Mouse (Mus musculus): ENCODE results near the gene Prdm16. TPM values are rescaled to one million over a fixed set of nuclear protein-coding genes. Genes with fewer than 3 reads are reported as not detected.

The Prdm16 gene
- total RNA-seq, 1 experiment, result 3.1 TPM

DNA sequence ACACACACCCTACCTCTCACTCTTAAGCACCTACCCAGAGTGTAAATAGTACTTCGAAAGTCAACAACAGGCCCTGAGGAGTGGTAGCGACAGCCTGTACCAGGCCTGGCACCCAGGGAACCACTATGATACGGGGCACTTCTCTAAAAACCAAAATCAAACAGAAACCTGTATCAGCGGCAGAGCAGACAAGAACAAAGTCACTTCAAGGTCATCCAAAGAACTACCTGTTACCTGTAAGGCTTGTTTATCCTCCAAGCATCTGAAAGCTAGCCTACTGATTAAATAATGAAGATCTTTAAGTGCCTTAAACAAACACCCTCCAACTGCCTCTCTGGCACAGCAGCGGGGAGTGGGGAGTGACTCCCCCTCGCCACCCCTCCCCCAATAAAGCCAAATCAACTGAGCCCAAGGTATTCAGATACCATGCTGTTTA, 110.3 kb downstream of the Prdm16 start:
- in situ Hi-C loops (cut with MboI; ENCODE audit: low sequenced_read_pairs in 2 of 2, unreplicated experiment in 2 of 2), result no loop called here
- H3K4me3 ChIP-seq (ENCODE audit: insufficient read depth in 1 of 2, low read depth in 1 of 2, low read length in 2 of 2, poor library complexity in 1 of 2, severe bottlenecking in 1 of 2), result no peak overlapping the region

DNA sequence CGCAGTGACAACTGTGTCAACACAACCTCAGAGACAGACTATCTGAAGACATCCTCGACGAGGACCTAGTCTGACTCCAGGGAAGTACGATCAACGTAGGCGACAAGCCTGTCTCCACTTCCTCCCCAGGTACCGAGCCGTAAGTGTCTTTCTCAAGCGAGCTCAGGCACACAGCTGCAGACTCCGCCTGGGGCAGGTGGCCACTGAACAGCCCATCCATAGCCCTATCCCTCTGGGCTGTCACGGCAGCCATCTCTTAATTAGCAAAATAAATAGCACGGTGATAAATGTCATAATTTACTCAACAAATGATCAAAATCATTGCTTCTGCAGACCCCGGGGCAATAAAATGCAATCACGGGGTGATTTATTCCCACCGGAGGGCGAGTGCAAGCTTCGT, 112.8 kb downstream of the Prdm16 start:
- in situ Hi-C loops (cut with MboI; ENCODE audit: low sequenced_read_pairs in 2 of 2, unreplicated experiment in 2 of 2), result no loop called here
- TF ChIP-seq HCFC1 (IDR thresholded peaks at IDR 0.05; ENCODE audit: borderline replicate concordance, insufficient read depth, low read length) (no peak), ZC3H11A (IDR thresholded peaks at IDR 0.05; ENCODE audit: borderline replicate concordance, low read depth, low read length) (no peak), MAFK (IDR thresholded peaks at IDR 0.05; ENCODE audit: insufficient read depth, low read depth, low read length) (no peak), ZNF384 (IDR thresholded peaks at IDR 0.05; ENCODE audit: low read depth, low read length) (no peak), CHD2 (IDR thresholded peaks at IDR 0.05; ENCODE audit: low read depth, low read length) (no peak)
- Histone ChIP-seq H3K4me1 (ENCODE audit: control insufficient read depth in 2 of 2, insufficient read depth in 2 of 2, low read length in 2 of 2, poor library complexity in 1 of 2) (peaks cover 0 to 2% of the 10 kb centered on the region in 2 experiments; a peak in 1 of 4 replicates), H3K27ac (ENCODE audit: insufficient read depth, low read depth, low read length, poor library complexity, severe bottlenecking) (no peak overlapping the region), H3K9me3 (ENCODE audit: control insufficient read depth, insufficient read depth, low read depth, low read length) (no peaks in the 10 kb centered on the region), H3K36me3 (ENCODE audit: control insufficient read depth, insufficient read depth, low read length, poor library complexity, severe bottlenecking) (no peaks in the 10 kb centered on the region), H3K9ac (ENCODE audit: insufficient read depth, low read depth, low read length, poor library complexity, severe bottlenecking) (no peak overlapping the region), H3K4me3 (ENCODE audit: insufficient read depth in 1 of 2, low read depth in 1 of 2, low read length in 2 of 2, poor library complexity in 1 of 2, severe bottlenecking in 1 of 2) (no peak overlapping the region)
- no peak for DNase-seq (ENCODE audit: low read depth, low spot score)

More for the DNA sequence above, 110.3 kb downstream of the Prdm16 start:
- Histone ChIP-seq H3K27ac (ENCODE audit: insufficient read depth, low read depth, low read length, poor library complexity, severe bottlenecking) (no peak overlapping the region), H3K9me3 (ENCODE audit: control insufficient read depth, insufficient read depth, low read depth, low read length) (no peaks in the 10 kb centered on the region), H3K36me3 (ENCODE audit: control insufficient read depth, insufficient read depth, low read length, poor library complexity, severe bottlenecking) (no peaks in the 10 kb centered on the region), H3K4me1 (ENCODE audit: control insufficient read depth in 2 of 2, insufficient read depth in 2 of 2, low read length in 2 of 2, poor library complexity in 1 of 2) (peaks cover 0 to 2% of the 10 kb centered on the region in 2 experiments; a peak in 1 of 4 replicates), H3K9ac (ENCODE audit: insufficient read depth, low read depth, low read length, poor library complexity, severe bottlenecking) (no peak overlapping the region)
- TF ChIP-seq HCFC1 (IDR thresholded peaks at IDR 0.05; ENCODE audit: borderline replicate concordance, insufficient read depth, low read length) (no peak), ZC3H11A (IDR thresholded peaks at IDR 0.05; ENCODE audit: borderline replicate concordance, low read depth, low read length) (no peak)
- no peak for DNase-seq (ENCODE audit: low read depth, low spot score)

DNA sequence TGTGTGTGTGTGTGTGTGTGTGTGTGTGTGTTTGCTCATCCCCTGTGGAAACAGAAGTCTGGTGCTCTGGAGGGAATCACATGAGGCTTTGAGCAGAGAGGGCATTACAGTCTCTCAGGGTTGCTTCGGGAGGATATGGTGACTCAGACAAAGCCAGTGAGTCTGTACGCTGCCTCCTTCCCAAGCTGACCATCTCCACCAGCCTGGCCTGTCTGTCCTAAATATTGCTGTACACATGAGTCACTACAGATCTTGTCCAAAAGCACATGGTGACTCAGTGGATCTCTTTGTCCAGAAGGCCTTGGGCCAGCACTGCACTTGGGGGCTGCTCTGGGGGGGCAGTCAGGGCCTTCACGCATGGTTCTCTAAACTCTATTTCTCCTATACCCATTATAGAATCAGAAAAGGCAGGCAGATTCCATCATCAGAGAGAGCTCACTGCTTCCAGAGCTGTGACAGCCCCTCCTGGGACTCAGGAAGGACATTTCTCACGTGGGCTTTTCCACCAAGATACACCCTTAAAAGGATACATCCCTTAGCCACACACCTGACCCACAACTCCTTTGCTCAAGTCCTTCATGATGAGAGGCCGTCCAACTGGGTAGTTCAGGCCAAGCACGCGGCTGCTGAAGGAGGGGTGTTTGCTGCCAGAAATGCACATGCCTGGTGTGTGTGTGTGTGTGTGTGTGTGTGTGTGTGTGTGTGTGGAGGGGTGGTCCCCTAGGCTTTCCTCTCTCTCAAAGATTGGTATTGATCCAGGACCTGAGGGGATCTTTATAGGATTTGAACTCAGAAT, 114.6 kb downstream of the Prdm16 start:
- H3K9ac ChIP-seq (ENCODE audit: insufficient read depth, low read depth, low read length, poor library complexity, severe bottlenecking), result no peak overlapping the region
- H3K4me3 ChIP-seq (ENCODE audit: insufficient read depth in 1 of 2, low read depth in 1 of 2, low read length in 2 of 2, poor library complexity in 1 of 2, severe bottlenecking in 1 of 2), result no peak overlapping the region
- no peak overlapping the region for H3K27ac ChIP-seq (ENCODE audit: insufficient read depth, low read depth, low read length, poor library complexity, severe bottlenecking)
- H3K4me1 ChIP-seq (ENCODE audit: control insufficient read depth in 2 of 2, insufficient read depth in 2 of 2, low read length in 2 of 2, poor library complexity in 1 of 2), result peaks cover 0 to 2% of the 10 kb centered on the region in 2 experiments; a peak in 1 of 4 replicates
- no peaks in the 10 kb centered on the region for H3K9me3 ChIP-seq (ENCODE audit: control insufficient read depth, insufficient read depth, low read depth, low read length)
- DNase-seq (ENCODE audit: low read depth, low spot score), result no peak
- no peaks in the 10 kb centered on the region for H3K36me3 ChIP-seq (ENCODE audit: control insufficient read depth, insufficient read depth, low read length, poor library complexity, severe bottlenecking)
- in situ Hi-C loops (cut with MboI; ENCODE audit: low sequenced_read_pairs in 2 of 2, unreplicated experiment in 2 of 2), result no loop called here
- TF ChIP-seq ZNF384 (IDR thresholded peaks at IDR 0.05; ENCODE audit: low read depth, low read length) (no peak), MAFK (IDR thresholded peaks at IDR 0.05; ENCODE audit: insufficient read depth, low read depth, low read length) (no peak)

DNA sequence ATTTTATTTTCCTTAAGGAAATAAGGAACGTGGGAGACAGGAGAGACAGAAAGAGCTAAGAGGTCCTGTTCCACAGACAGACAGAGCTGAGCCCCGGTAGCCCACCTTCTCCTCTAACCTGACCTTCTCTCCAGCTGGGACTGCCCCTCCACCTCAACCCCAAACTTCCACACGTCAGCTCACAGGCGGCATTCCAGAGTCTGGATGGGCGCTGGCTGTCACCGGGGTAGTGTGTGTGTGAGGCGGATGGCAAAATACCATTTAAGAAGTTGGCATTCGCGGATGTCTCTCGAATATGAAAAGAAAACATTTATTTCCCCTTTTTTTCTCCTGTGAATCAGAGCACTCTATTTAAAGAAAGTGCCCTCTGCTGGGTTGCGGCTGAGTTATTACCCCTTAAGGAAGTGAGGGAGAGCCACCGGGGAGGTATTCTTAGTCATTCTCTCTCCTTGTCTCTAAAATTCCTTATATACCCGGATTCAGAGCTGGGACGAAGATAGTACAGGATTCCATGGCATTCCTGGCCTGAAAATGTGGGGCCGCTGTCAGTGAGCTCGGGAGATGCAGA, 117.1 kb downstream of the Prdm16 start:
- no peaks in the 10 kb centered on the region for H3K9me3 ChIP-seq (ENCODE audit: control insufficient read depth, insufficient read depth, low read depth, low read length)
- no peak for DNase-seq (ENCODE audit: low read depth, low spot score)
- H3K27ac ChIP-seq (ENCODE audit: insufficient read depth, low read depth, low read length, poor library complexity, severe bottlenecking), result no peak overlapping the region
- in situ Hi-C loops (cut with MboI; ENCODE audit: low sequenced_read_pairs in 2 of 2, unreplicated experiment in 2 of 2), result no loop called here
- TF ChIP-seq ZNF384 (IDR thresholded peaks at IDR 0.05; ENCODE audit: low read depth, low read length) (no peak), MAFK (IDR thresholded peaks at IDR 0.05; ENCODE audit: insufficient read depth, low read depth, low read length) (no peak), ZC3H11A (IDR thresholded peaks at IDR 0.05; ENCODE audit: borderline replicate concordance, low read depth, low read length) (no peak), CHD2 (IDR thresholded peaks at IDR 0.05; ENCODE audit: low read depth, low read length) (no peak), HCFC1 (IDR thresholded peaks at IDR 0.05; ENCODE audit: borderline replicate concordance, insufficient read depth, low read length) (no peak)
- H3K9ac ChIP-seq (ENCODE audit: insufficient read depth, low read depth, low read length, poor library complexity, severe bottlenecking), result no peak overlapping the region
- no peaks in the 10 kb centered on the region for H3K36me3 ChIP-seq (ENCODE audit: control insufficient read depth, insufficient read depth, low read length, poor library complexity, severe bottlenecking)
- no peaks in the 10 kb centered on the region for H3K4me1 ChIP-seq (ENCODE audit: control insufficient read depth in 2 of 2, insufficient read depth in 2 of 2, low read length in 2 of 2, poor library complexity in 1 of 2)
- H3K4me3 ChIP-seq (ENCODE audit: insufficient read depth in 1 of 2, low read depth in 1 of 2, low read length in 2 of 2, poor library complexity in 1 of 2, severe bottlenecking in 1 of 2), result no peak overlapping the region
